Mouse (Mus musculus) spleen, postnatal 10 days (tissue): ENCODE results near the gene Alg14.
A peak's percentile ranks its signal among the peaks of the same experiment; 100 is the strongest.

Experiments
- DNase-seq, 2 experiments: peaks; one replicate each; pipeline ENCODE4 v3.0.0; 2021 to 2022; ENCODE audit warnings: low spot score in 2 of 2

Alg14 gene

GRCm38 (mm10) chr3:121291560-121292258, at the start of gene Alg14:
TSS of gene Alg14 (plus strand) at chr3:121291773.
- peak; percentile 93 to 96 for DNase-seq

DNA sequence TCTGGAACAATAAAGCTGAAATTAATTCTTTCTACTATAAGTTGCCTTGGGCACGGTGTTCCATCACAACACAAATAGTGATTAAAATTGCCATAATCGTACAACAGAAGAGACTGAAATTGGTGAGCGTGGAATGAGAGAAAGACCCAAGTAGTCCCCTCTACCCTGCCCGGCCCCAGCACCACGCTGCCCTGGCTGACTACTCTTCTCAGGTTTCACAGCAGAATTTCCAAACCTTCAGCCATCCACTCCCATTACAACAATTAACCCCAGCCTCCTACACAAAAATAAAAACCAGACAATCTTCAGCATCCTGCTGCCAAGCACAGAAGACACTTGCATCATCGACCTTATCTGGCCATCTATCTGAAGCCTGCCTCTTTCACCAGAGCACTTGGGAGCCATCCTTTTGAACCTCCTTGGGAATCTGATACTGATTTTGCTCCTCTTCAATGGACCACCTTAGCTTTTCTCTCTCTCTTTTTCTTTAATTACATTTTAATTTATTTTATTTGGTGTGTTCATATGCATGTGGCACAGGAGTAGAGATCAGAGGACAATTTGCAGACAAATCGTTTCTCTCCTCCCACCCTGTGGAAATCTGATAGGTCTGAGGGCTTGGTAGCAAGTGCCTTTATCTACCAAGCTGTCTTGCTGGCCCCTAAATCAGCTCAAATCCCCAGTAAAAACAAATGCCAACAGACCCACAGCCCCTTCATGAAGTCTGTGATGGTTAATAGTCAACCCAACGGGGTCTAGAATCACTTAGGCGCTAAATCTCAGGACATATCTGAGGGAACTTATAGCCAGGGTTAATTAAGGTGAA, 49.2 kb upstream of the Alg14 start:
- no peak for DNase-seq

DNA sequence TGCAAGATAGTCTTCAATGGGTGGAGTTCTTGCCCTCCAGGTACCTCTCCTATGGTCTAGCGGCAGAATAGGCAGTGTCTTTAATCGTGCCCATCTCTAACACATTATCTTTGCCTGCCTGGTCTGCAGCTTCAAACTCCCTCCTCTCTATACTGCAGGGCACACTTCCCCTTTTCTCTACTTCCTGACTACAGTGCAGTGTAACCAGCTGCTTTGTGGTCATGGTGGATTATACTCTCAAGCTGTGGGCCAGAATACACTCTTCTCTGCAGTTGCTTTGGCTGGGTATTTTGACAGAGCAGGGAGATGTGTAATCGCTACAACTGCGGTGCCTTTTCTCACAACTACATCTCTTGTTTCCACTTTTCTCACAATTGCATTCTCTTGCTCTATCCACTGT, 48.6 kb upstream of the Alg14 start:
- DNase-seq: no peak

DNA sequence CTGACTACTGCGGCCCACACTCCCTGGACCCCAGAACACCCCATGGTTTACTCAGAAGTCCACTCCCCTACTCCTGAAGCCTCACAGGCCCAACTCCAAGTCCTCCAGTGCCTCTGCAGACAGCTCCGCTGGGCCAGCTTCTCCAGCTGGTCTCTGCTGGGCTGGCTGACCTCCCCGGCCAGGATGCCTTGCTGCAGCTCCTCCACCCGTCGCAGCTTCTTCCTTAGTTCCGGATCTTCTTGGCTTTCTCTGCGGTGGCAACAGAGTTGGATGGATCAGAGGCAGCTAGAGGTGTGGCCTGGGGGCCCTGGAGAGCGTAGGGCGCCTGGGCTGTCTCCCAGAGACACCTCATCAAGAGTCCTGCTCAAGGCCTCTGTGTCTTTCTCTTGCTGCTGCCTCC, 41.5 kb upstream of the Alg14 start:
- no peak for DNase-seq

- no peak for DNase-seq
These were observed 40.8 kb upstream of the Alg14 start for GRCm38 (mm10) chr3:121250576-121251433.

GRCm38 (mm10) chr3:121255501-121255900, 36.1 kb upstream of the Alg14 start:
- DNase-seq: no peak

DNA sequence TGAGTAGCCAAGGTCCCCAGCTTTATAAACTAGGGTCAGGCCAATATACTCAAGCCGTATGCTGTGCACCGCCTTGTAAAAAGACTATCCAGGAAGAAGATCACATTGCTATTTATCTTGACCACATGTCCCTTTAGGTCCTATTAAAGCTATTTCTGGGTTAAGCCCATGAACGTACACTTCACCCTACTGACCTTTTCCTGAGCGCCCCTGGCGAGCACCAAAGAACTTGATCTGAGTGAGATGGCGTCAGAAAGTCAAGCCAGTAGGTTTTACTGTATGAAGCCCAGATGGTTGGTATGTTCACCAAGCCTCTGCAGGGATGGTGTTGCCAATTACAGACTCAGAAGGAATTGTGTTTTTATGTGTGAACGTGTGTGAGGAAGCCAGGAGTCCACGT, 35.4 kb upstream of the Alg14 start:
- no peak for DNase-seq

DNA sequence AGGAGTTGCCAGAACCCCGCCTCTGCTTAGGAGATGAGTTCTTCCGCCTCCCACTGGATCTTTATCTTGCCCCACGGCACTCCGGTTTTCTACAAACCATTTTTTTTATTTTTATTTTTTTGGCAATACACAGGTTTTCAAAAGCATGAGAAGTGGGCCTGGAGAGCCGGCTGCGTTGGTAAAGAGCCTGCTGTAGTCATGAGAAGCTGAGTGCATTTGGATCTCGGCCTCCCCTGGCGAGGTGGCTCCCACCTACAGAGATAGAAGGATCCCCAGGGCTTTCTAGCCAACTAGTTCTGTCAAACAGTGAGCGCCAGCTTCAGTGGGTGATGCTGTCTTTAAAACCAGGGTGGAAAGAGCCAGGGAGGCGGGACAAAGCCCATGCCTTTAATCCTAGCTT, 34.2 kb upstream of the Alg14 start:
- no peak for DNase-seq

DNA sequence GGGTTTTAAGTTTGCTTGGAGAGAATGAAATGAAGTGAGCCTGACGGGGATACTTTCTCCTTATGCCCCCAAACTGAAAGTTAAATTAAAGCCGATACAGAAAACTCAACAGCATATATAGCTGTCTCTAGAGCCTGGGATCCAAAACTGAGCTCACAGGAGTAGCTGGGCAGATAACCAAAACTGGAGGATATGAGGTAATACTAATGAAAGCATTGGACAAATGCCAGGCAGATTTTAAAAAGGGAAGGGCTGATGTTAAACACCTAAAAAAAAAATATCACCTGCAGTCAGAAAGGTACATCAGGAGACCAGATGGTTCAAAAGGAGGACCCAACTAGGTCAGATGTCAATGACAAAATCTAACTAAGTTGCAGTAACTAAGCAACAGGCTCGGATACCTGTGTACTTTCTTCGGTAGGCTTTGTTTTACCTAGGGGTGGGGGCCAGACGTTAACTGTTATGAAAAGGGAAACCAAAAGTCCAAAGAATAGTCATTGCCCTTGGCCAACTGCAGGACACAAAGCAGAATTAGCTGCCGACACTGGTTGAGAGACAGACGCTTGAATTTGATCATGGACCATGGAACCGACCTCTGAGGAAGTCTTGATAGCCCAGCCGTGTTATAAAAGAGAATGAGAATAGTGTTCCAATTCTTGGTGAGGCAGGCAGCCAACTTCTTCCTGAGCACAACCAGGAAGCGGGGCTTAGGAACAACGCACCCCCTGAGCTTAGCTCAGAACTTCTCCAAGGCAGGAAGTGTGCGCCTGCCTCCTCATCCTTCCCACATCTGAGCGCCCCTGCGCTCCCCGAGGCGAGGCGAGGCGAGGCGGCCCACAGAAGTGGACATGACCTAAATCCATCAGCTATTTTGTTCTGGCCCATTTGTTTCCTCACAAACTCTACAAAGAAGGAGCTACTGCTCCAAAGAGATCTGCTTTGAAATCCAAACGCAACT, 32.8 kb upstream of the Alg14 start:
- no peak for DNase-seq

- no peak for DNase-seq
These were observed 31.5 kb upstream of the Alg14 start for GRCm38 (mm10) chr3:121260041-121260440.

- no peak for DNase-seq
These were observed 30.7 kb upstream of the Alg14 start for GRCm38 (mm10) chr3:121260831-121261230.

GRCm38 (mm10) chr3:121261251-121261650, 30.3 kb upstream of the Alg14 start:
- no peak for DNase-seq

DNA sequence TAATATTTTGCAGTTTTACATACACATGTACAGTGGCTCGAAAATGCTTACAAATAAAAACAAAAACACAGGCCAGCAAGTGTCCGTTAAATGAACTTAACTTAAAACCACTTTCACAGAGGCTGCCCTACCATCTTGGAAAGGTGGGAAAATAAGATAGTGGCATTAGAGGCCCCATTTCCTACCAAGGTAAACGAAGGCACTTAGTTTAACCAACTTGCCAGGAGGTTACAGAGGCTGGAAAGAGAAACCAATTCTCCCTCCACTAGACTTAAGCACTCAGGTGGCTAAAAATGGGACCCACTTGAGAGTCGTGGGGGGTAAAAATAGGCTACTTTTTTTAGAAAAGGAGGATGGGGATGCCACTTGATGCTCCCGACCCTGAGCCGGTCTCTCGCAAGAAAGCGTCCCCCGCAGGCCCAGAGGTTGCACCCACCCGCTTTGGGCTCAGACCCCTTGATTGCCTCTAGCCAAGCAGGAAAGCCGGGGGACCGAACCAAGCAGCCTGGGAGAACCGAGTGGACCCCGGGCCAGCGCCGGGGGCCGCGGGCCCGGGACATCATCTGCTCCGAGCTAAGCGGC, 29.5 kb upstream of the Alg14 start:
- no peak for DNase-seq

- DNase-seq: peak; percentile 61 to 74
These were observed 28.9 kb upstream of the Alg14 start for GRCm38 (mm10) chr3:121262521-121263204.

GRCm38 (mm10) chr3:121263205-121263548, 28.4 kb upstream of the Alg14 start:
- DNase-seq: peak; percentile 64 to 81

DNA sequence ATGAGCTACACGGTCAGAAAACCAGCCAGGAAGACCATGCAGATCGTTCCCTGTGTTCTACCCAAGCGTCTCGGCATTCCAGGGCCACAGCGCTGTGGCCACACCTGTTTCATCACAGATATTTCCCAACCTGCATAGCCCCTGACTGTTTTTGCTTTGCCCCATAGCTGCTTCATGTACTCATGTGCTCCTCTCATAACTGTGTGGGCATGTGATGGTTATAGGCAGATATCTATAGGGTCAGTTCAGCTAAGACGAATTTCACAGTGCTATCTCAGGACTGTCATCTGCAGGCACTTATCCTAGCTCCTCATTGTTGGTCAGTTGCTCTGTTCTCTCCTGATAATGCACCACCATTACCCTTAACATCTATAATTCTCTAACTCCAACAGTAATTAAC, 27.3 kb upstream of the Alg14 start:
- DNase-seq: no peak

GRCm38 (mm10) chr3:121267283-121267682, 24.3 kb upstream of the Alg14 start:
- DNase-seq: no peak

DNA sequence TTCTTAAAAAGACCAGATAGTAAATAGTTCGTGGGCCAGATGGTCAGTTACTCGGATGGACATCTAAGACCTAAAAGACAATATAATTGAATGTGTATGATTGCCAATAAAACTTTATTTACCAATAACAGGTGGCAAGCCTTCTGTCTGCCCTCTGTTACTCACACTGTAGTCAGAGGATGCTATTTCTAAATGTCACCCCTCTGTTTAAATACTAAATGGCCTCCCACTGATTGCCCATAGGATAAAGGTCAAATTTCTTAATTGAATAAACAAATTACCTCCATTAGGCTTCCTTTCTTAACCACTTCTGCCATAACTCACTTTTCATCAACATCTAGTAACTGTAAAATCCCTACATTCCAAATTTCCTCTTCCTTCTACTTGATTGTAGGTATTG, 19.0 kb upstream of the Alg14 start:
- no peak for DNase-seq

DNA sequence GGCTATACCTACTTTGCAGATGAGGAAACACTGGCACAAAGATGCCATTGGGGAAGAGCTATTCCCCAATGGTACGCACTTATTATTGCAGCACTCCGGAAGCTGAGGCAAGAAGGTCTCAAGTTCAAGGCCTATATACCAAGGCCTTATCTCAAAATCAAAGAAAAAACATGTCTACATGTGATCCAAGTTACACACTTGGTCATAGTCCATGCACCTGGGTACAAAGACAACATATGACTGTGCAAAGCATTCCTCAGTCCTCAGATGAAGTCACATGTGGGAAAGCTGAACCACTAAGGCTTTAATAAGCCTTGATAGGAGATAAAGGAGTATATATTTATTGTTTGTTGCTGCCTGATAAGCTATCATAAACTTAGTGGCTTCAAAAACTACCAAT, 17.6 kb upstream of the Alg14 start:
- DNase-seq: no peak

DNA sequence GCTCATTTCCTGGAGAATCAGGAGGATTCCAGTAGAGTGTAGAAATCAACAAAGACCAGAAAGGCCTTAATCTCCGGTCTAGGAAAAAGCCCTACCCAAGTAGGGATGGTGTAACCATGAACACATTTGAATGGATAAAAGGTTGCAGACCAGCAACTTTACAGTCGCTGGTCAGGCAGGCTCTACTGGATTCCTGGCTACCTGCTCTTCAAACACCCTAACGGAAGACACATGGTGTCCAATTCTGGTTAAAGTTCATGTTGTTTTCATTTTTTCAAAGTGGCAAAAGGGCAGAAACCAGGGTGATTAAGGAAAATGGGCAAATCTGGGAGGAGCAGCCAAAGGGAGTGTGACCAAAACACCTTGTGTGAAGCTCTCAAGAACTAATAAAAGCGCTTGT, 14.6 kb upstream of the Alg14 start:
- DNase-seq: no peak
